Mouse (Mus musculus): ENCODE data around the gene D6Ertd527e. TPM values are rescaled to one million over a fixed set of nuclear protein-coding genes. Genes with fewer than 3 reads are reported as not detected.

Gene D6Ertd527e
- total RNA-seq, 1 experiment from 2014 or later, result not detected

- ATAC-seq (replicated peaks in 1 of 2; ENCODE audit: insufficient read depth in 1 of 2, low FRiP score in 2 of 2, low TSS enrichment in 1 of 2, low read depth in 1 of 2, poor library complexity in 2 of 2, severe bottlenecking in 2 of 2), result peak; percentile 63 to 80; a peak in 3 of 4 replicates
These were observed 3.1 kb upstream of the D6Ertd527e start for GRCm38 (mm10) chr6:87101281-87101954.

- ATAC-seq (replicated peaks in 1 of 2; ENCODE audit: insufficient read depth in 1 of 2, low FRiP score in 2 of 2, low TSS enrichment in 1 of 2, low read depth in 1 of 2, poor library complexity in 2 of 2, severe bottlenecking in 2 of 2), result no peak
These were observed 2.6 kb upstream of the D6Ertd527e start for GRCm38 (mm10) chr6:87101955-87102353.

- ATAC-seq (replicated peaks in 1 of 2; ENCODE audit: insufficient read depth in 1 of 2, low FRiP score in 2 of 2, low TSS enrichment in 1 of 2, low read depth in 1 of 2, poor library complexity in 2 of 2, severe bottlenecking in 2 of 2), result no peak
These were observed 2.1 kb upstream of the D6Ertd527e start for GRCm38 (mm10) chr6:87102421-87102911.

GRCm38 (mm10) chr6:87103314-87103713 lies 1.2 kb upstream of the D6Ertd527e start:
- no peak for ATAC-seq (replicated peaks in 1 of 2; ENCODE audit: insufficient read depth in 1 of 2, low FRiP score in 2 of 2, low TSS enrichment in 1 of 2, low read depth in 1 of 2, poor library complexity in 2 of 2, severe bottlenecking in 2 of 2)

- ATAC-seq (replicated peaks in 1 of 2; ENCODE audit: insufficient read depth in 1 of 2, low FRiP score in 2 of 2, low TSS enrichment in 1 of 2, low read depth in 1 of 2, poor library complexity in 2 of 2, severe bottlenecking in 2 of 2), result no peak
These were observed 6.9 kb downstream of the D6Ertd527e start for GRCm38 (mm10) chr6:87111493-87111892.

- ATAC-seq (replicated peaks in 1 of 2; ENCODE audit: insufficient read depth in 1 of 2, low FRiP score in 2 of 2, low TSS enrichment in 1 of 2, low read depth in 1 of 2, poor library complexity in 2 of 2, severe bottlenecking in 2 of 2), result no peak
These were observed 7.6 kb downstream of the D6Ertd527e start for GRCm38 (mm10) chr6:87112125-87112524.

- ATAC-seq (replicated peaks in 1 of 2; ENCODE audit: insufficient read depth in 1 of 2, low FRiP score in 2 of 2, low TSS enrichment in 1 of 2, low read depth in 1 of 2, poor library complexity in 2 of 2, severe bottlenecking in 2 of 2), result no peak
These were observed 11.4 kb downstream of the D6Ertd527e start for GRCm38 (mm10) chr6:87115981-87116380.

GRCm38 (mm10) chr6:87116596-87116995 lies 12.1 kb downstream of the D6Ertd527e start:
- ATAC-seq (replicated peaks in 1 of 2; ENCODE audit: insufficient read depth in 1 of 2, low FRiP score in 2 of 2, low TSS enrichment in 1 of 2, low read depth in 1 of 2, poor library complexity in 2 of 2, severe bottlenecking in 2 of 2), result no peak

- ATAC-seq (replicated peaks in 1 of 2; ENCODE audit: insufficient read depth in 1 of 2, low FRiP score in 2 of 2, low TSS enrichment in 1 of 2, low read depth in 1 of 2, poor library complexity in 2 of 2, severe bottlenecking in 2 of 2), result peak; percentile 87 to 88
These were observed 14.7 kb downstream of the D6Ertd527e start for GRCm38 (mm10) chr6:87119066-87119837.

- ATAC-seq (replicated peaks in 1 of 2; ENCODE audit: insufficient read depth in 1 of 2, low FRiP score in 2 of 2, low TSS enrichment in 1 of 2, low read depth in 1 of 2, poor library complexity in 2 of 2, severe bottlenecking in 2 of 2), result peak in 1 of 2 experiments; percentile 49; a peak in 2 of 4 replicates
These were observed 15.4 kb downstream of the D6Ertd527e start for GRCm38 (mm10) chr6:87119975-87120374.

GRCm38 (mm10) chr6:87120661-87121060 lies 16.1 kb downstream of the D6Ertd527e start:
- no peak for ATAC-seq (replicated peaks in 1 of 2; ENCODE audit: insufficient read depth in 1 of 2, low FRiP score in 2 of 2, low TSS enrichment in 1 of 2, low read depth in 1 of 2, poor library complexity in 2 of 2, severe bottlenecking in 2 of 2)

GRCm38 (mm10) chr6:87121961-87122360 lies 17.4 kb downstream of the D6Ertd527e start:
- no peak for ATAC-seq (replicated peaks in 1 of 2; ENCODE audit: insufficient read depth in 1 of 2, low FRiP score in 2 of 2, low TSS enrichment in 1 of 2, low read depth in 1 of 2, poor library complexity in 2 of 2, severe bottlenecking in 2 of 2)

- ATAC-seq (replicated peaks in 1 of 2; ENCODE audit: insufficient read depth in 1 of 2, low FRiP score in 2 of 2, low TSS enrichment in 1 of 2, low read depth in 1 of 2, poor library complexity in 2 of 2, severe bottlenecking in 2 of 2), result no peak
These were observed 18.9 kb downstream of the D6Ertd527e start for GRCm38 (mm10) chr6:87123406-87123805.

GRCm38 (mm10) chr6:87123973-87124372 lies 19.4 kb downstream of the D6Ertd527e start:
- ATAC-seq (replicated peaks in 1 of 2; ENCODE audit: insufficient read depth in 1 of 2, low FRiP score in 2 of 2, low TSS enrichment in 1 of 2, low read depth in 1 of 2, poor library complexity in 2 of 2, severe bottlenecking in 2 of 2), result no peak

GRCm38 (mm10) chr6:87127049-87127753 lies 22.7 kb downstream of the D6Ertd527e start:
- ATAC-seq (replicated peaks in 1 of 2; ENCODE audit: insufficient read depth in 1 of 2, low FRiP score in 2 of 2, low TSS enrichment in 1 of 2, low read depth in 1 of 2, poor library complexity in 2 of 2, severe bottlenecking in 2 of 2), result no peak; a peak in 1 of 4 replicates

GRCm38 (mm10) chr6:87129861-87130260 lies 25.3 kb downstream of the D6Ertd527e start:
- no peak for ATAC-seq (replicated peaks in 1 of 2; ENCODE audit: insufficient read depth in 1 of 2, low FRiP score in 2 of 2, low TSS enrichment in 1 of 2, low read depth in 1 of 2, poor library complexity in 2 of 2, severe bottlenecking in 2 of 2)

GRCm38 (mm10) chr6:87130628-87131027 lies 26.1 kb downstream of the D6Ertd527e start:
- ATAC-seq (replicated peaks in 1 of 2; ENCODE audit: insufficient read depth in 1 of 2, low FRiP score in 2 of 2, low TSS enrichment in 1 of 2, low read depth in 1 of 2, poor library complexity in 2 of 2, severe bottlenecking in 2 of 2), result no peak

GRCm38 (mm10) chr6:87131078-87131477 lies 26.5 kb downstream of the D6Ertd527e start:
- ATAC-seq (replicated peaks in 1 of 2; ENCODE audit: insufficient read depth in 1 of 2, low FRiP score in 2 of 2, low TSS enrichment in 1 of 2, low read depth in 1 of 2, poor library complexity in 2 of 2, severe bottlenecking in 2 of 2), result no peak

Measured in hematopoietic stem cell, adult 5-6 weeks (primary cell).